17 mouse cellular contexts compared by ENCODE assay signal in genomic region chr13:63724293-63724692, GRCm38 (mm10).
DNase-seq lines count a peak whose midpoint lies in the region; ATAC-seq and TF ChIP-seq lines count a peak whose summit lies in the region.
"Had no signal": no experiment of that assay in that cellular context is flagged by ENCODE, and none has a peak within 500 bp of the region (broad histone marks: within the 10 kb centered on the region; RNA-seq: fewer than 3 reads in every experiment).

No protein-coding gene starts in this region.

- peak; percentile 21; the same call in 1 of the 2 replicates for ATAC-seq in lung, embryonic 14.5 days (ENCODE audit: insufficient read depth)
- ATAC-seq in intestine, embryonic 15.5 days: peak; percentile 42; the same call in 1 of the 2 replicates
- no peak for ATAC-seq in lung, embryonic 15.5 days (ENCODE audit: borderline replicate concordance, extremely low read depth, low FRiP score, low TSS enrichment)
- 0 out of 2 replicates have a peak, but pooled peaks have one; percentile 40 for ATAC-seq in stomach, embryonic 15.5 days (ENCODE audit: insufficient read depth, low FRiP score, low read depth)
- ATAC-seq: inflammation-experienced regulatory T-cells, adult 6 months; Patski had no signal

- no peak overlapping the region for H3K4me2 ChIP-seq in lung, embryonic 14.5 days
- no peak overlapping the region for H3K4me2 ChIP-seq in intestine, embryonic 15.5 days (replicated peaks)
- no peak overlapping the region for H3K4me2 ChIP-seq in lung, embryonic 15.5 days
- H3K4me2 ChIP-seq in stomach, embryonic 15.5 days: no peak overlapping the region
- H3K4me2 ChIP-seq: embryonic facial prominence, embryonic 15.5 days; heart, embryonic 13.5 days; hindbrain, embryonic 13.5 days; kidney, embryonic 15.5 days had no signal

- peak overlapping the region; percentile 90 for H3K27ac ChIP-seq in lung, embryonic 14.5 days (ENCODE audit: low read depth)
- peak overlapping the region; percentile 22; the same call in 1 of the 2 replicates for H3K27ac ChIP-seq in intestine, embryonic 15.5 days
- H3K27ac ChIP-seq in lung, embryonic 15.5 days: peak overlapping the region; percentile 87
- H3K27ac ChIP-seq in stomach, embryonic 15.5 days: peak overlapping the region; percentile 64; the same call in 1 of the 2 replicates
- H3K27ac ChIP-seq: embryonic facial prominence, embryonic 15.5 days; heart, embryonic 13.5 days; hindbrain, embryonic 13.5 days; kidney, embryonic 15.5 days had no signal

- no peaks in the 10 kb centered on the region for H3K9me3 ChIP-seq in lung, embryonic 14.5 days (ENCODE audit: low read depth, low read length)
- no peaks in the 10 kb centered on the region for H3K9me3 ChIP-seq in intestine, embryonic 15.5 days
- no peaks in the 10 kb centered on the region for H3K9me3 ChIP-seq in lung, embryonic 15.5 days
- no peaks in the 10 kb centered on the region for H3K9me3 ChIP-seq in stomach, embryonic 15.5 days
- H3K9me3 ChIP-seq: embryonic facial prominence, embryonic 15.5 days; heart, embryonic 13.5 days; hindbrain, embryonic 13.5 days; kidney, embryonic 15.5 days had no signal

- no peaks in the 10 kb centered on the region for H3K36me3 ChIP-seq in lung, embryonic 14.5 days (ENCODE audit: insufficient read depth)
- H3K36me3 ChIP-seq in intestine, embryonic 15.5 days: no peaks in the 10 kb centered on the region
- no peaks in the 10 kb centered on the region for H3K36me3 ChIP-seq in lung, embryonic 15.5 days
- H3K36me3 ChIP-seq in stomach, embryonic 15.5 days: no peaks in the 10 kb centered on the region
- H3K36me3 ChIP-seq: embryonic facial prominence, embryonic 15.5 days; heart, embryonic 13.5 days; hindbrain, embryonic 13.5 days; kidney, embryonic 15.5 days had no signal

- no peak overlapping the region for H3K4me3 ChIP-seq in lung, embryonic 14.5 days (ENCODE audit: low read depth, low read length)
- H3K4me3 ChIP-seq in lung, adult 2 months (replicated peaks; ENCODE audit: extremely low read depth, low read depth, low read length): no peak overlapping the region
- no peak overlapping the region for H3K4me3 ChIP-seq in intestine, embryonic 15.5 days (replicated peaks)
- no peak overlapping the region for H3K4me3 ChIP-seq in lung, embryonic 15.5 days
- H3K4me3 ChIP-seq in stomach, embryonic 15.5 days (replicated peaks): no peak overlapping the region
- H3K4me3 ChIP-seq: embryonic facial prominence, embryonic 15.5 days; heart, embryonic 13.5 days; hindbrain, embryonic 13.5 days; kidney, embryonic 15.5 days had no signal

- peaks cover 57% of the 10 kb centered on the region for H3K4me1 ChIP-seq in lung, embryonic 14.5 days (ENCODE audit: insufficient read depth)
- H3K4me1 ChIP-seq in lung, adult 2 months (ENCODE audit: control insufficient read depth, insufficient read depth, low read length): peaks cover 14% of the 10 kb centered on the region
- peaks cover 16% of the 10 kb centered on the region for H3K4me1 ChIP-seq in intestine, embryonic 15.5 days (replicated peaks)
- H3K4me1 ChIP-seq in lung, embryonic 15.5 days: peaks cover 70% of the 10 kb centered on the region
- peaks cover 27% of the 10 kb centered on the region for H3K4me1 ChIP-seq in stomach, embryonic 15.5 days

- H3K27me3 ChIP-seq in lung, embryonic 14.5 days (ENCODE audit: insufficient read depth, low read length): no peaks in the 10 kb centered on the region
- H3K27me3 ChIP-seq in intestine, embryonic 15.5 days (replicated peaks): no peaks in the 10 kb centered on the region
- H3K27me3 ChIP-seq in lung, embryonic 15.5 days: no peaks in the 10 kb centered on the region
- H3K27me3 ChIP-seq in stomach, embryonic 15.5 days (replicated peaks): no peaks in the 10 kb centered on the region
- H3K27me3 ChIP-seq: embryonic facial prominence, embryonic 15.5 days; heart, embryonic 13.5 days; kidney, embryonic 15.5 days; Patski had no signal

- peak; percentile 88 for DNase-seq in lung, embryonic 14.5 days
- DNase-seq in lung, adult 2 months: no peak
- no peak for DNase-seq in layer of hippocampus, adult 8-10 months (ENCODE audit: low spot score in 2 of 2)
- DNase-seq in thymus, postnatal 14 days: no peak
- DNase-seq: adrenal gland, postnatal 10 days; layer of hippocampus, postnatal 36 days; liver; retina, postnatal 1 day had no signal

- H3K9ac ChIP-seq in lung, embryonic 14.5 days: no peak overlapping the region
- no peak overlapping the region for H3K9ac ChIP-seq in intestine, embryonic 15.5 days
- no peak overlapping the region for H3K9ac ChIP-seq in lung, embryonic 15.5 days
- no peak overlapping the region for H3K9ac ChIP-seq in stomach, embryonic 15.5 days
- H3K9ac ChIP-seq: embryonic facial prominence, embryonic 15.5 days; heart, embryonic 13.5 days; hindbrain, embryonic 13.5 days; kidney, embryonic 15.5 days had no signal

- no peak for TF ChIP-seq CTCF in lung, embryonic 14.5 days (IDR thresholded peaks at IDR 0.05; ENCODE audit: low read depth)
- TF ChIP-seq CTCF in lung, adult 2 months (IDR thresholded peaks at IDR 0.05; ENCODE audit: insufficient read depth, low read length): no peak

- 58% methylated on average over 2 of the region's 2 CpGs for WGBS in lung, embryonic 14.5 days
- WGBS in lung, adult 2 months: 65% methylated on average over 2 of the region's 2 CpGs
- WGBS in intestine, embryonic 15.5 days: 83% methylated on average over 2 of the region's 2 CpGs
- WGBS in lung, embryonic 15.5 days: 40% methylated on average over 2 of the region's 2 CpGs
- 63% methylated on average over 2 of the region's 2 CpGs for WGBS in stomach, embryonic 15.5 days

- no peak for TF ChIP-seq POLR2A in lung, adult 2 months (IDR thresholded peaks at IDR 0.05; ENCODE audit: borderline replicate concordance, extremely low read depth, low read depth, low read length)

Comparison
In these comparisons a context has a peak if more than half of its experiments do, and no peak if none do; other contexts are left out.
1. H3K27ac ChIP-seq: peak in every context shown above with its lines; median percentile 90 in lung, embryonic 14.5 days; 87 in lung, embryonic 15.5 days; 64 in stomach, embryonic 15.5 days; 22 in intestine, embryonic 15.5 days.